ENCODE assay signal across 28 mouse cellular contexts in the genomic region with DNA sequence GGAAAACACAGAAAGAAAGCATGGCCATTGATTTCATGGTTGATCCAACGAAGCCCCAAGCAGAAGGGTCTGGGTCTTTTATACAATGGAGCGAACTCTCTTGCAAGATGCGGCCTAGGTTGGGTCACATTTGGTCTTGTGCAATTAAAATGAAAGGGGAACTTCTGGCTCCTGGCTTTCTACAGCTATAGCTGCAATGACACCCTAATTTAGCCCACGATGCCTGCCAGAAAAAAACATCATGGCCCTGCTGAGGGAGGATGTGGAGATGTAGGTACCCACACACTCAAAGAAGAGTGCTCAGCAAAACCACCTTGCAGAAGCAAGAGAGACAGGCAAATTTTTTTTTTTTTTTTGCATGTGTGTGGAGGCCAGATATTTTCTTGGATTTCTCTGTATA. TPM values are rescaled to one million over a fixed set of nuclear protein-coding genes. Genes with fewer than 3 reads are reported as not detected.
DNase-seq lines count a peak whose midpoint lies in the region; ATAC-seq and TF ChIP-seq lines count a peak whose summit lies in the region.
"Had no signal": no experiment of that assay in that cellular context is flagged by ENCODE, and none has a peak within 500 bp of the region (broad histone marks: within the 10 kb centered on the region; RNA-seq: fewer than 3 reads in every experiment).

No protein-coding gene starts in this region.

- no peak overlapping the region for H3K4me3 ChIP-seq in left cerebral cortex, adult 2 months
- no peak overlapping the region for H3K4me3 ChIP-seq in heart, adult 2 months
- H3K4me3 ChIP-seq: embryonic facial prominence, embryonic 10.5 days; forebrain, embryonic 15.5 days; hindbrain, embryonic 10.5 days; layer of hippocampus, adult 2 months; limb, embryonic 13.5 days; midbrain, embryonic 12.5 days; neural tube, embryonic 12.5 days had no signal

- peaks cover 2% of the 10 kb centered on the region; the same call in 1 of the 2 replicates for H3K36me3 ChIP-seq in heart, adult 2 months (ENCODE audit: control insufficient read depth, insufficient read depth, low read length)
- H3K36me3 ChIP-seq: embryonic facial prominence, embryonic 10.5 days; forebrain, embryonic 15.5 days; G1E; hindbrain, embryonic 10.5 days; limb, embryonic 13.5 days; midbrain, embryonic 12.5 days; neural tube, embryonic 12.5 days had no signal

- ATAC-seq in granulocyte monocyte progenitor cell, adult 5-6 weeks (replicated peaks; ENCODE audit: poor library complexity, severe bottlenecking), result peak; percentile 88
- ATAC-seq in neutrophil, adult 5-6 weeks (ENCODE audit: extremely low read depth, insufficient number of reproducible peaks, low FRiP score, poor library complexity, severe bottlenecking), result peak; percentile 67
- ATAC-seq: forebrain, embryonic 15.5 days; hindbrain, postnatal 0 days; Patski had no signal

- no peak for DNase-seq in left cerebral cortex, adult 2 months (ENCODE audit: extremely low spot score in 1 of 2, low spot score in 2 of 2)
- DNase-seq in left cerebral cortex, postnatal 14 days (ENCODE audit: low spot score in 2 of 2), result no peak
- peak; percentile 62 for DNase-seq in lung, postnatal 36 days
- DNase-seq in lung, postnatal 14 days, result no peak
- no peak for DNase-seq in heart, postnatal 25 days (ENCODE audit: low spot score)
- DNase-seq in heart, adult 2 months, result no peak
- DNase-seq: B cell, adult 2 months; gastrocnemius, postnatal 25 days; kidney, adult 9 months; kidney, postnatal 14 days; layer of hippocampus, postnatal 36 days; lung, adult 2 months had no signal

- H3K27me3 ChIP-seq in heart, adult 2 months (ENCODE audit: control insufficient read depth, insufficient read depth, low read length), result no peaks in the 10 kb centered on the region
- H3K27me3 ChIP-seq: limb, embryonic 13.5 days had no signal

- H3K79me2 ChIP-seq in heart, adult 2 months (replicated peaks; ENCODE audit: control insufficient read depth, insufficient read depth, low read length), result no peaks in the 10 kb centered on the region

- peaks cover 24% of the 10 kb centered on the region for H3K4me1 ChIP-seq in heart, adult 2 months (ENCODE audit: control insufficient read depth, insufficient read depth, low read length)
- H3K4me1 ChIP-seq: forebrain, embryonic 15.5 days; limb, embryonic 13.5 days; midbrain, embryonic 12.5 days; neural tube, embryonic 12.5 days had no signal

- 91% methylated on average over 4 of the region's 4 CpGs for WGBS in heart, adult 2 months

- TF ChIP-seq EP300 in heart, adult 2 months (IDR thresholded peaks at IDR 0.05; ENCODE audit: insufficient read depth, low read depth, low read length), result no peak

- peak overlapping the region; percentile 7; the same call in 1 of the 2 replicates for H3K27ac ChIP-seq in left cerebral cortex, adult 2 months
- no peak overlapping the region; the same call in 1 of the 2 replicates for H3K27ac ChIP-seq in heart, adult 2 months
- H3K27ac ChIP-seq: embryonic facial prominence, embryonic 10.5 days; forebrain, embryonic 15.5 days; hindbrain, embryonic 10.5 days; hindbrain, postnatal 0 days; layer of hippocampus, adult 2 months; limb, embryonic 13.5 days; midbrain, embryonic 12.5 days; neural tube, embryonic 12.5 days; stomach, postnatal 0 days had no signal

- no peak for TF ChIP-seq CTCF in left cerebral cortex, adult 2 months (IDR thresholded peaks at IDR 0.05)
- no peak for TF ChIP-seq CTCF in heart, adult 2 months (IDR thresholded peaks at IDR 0.05)

- no peak for TF ChIP-seq POLR2A in heart, adult 2 months (IDR thresholded peaks at IDR 0.05; ENCODE audit: insufficient read depth, low read depth, low read length)

- intact Hi-C loops in left cerebral cortex, adult 2 months (cut with DNase I), result no loop called here
- intact Hi-C loops in left cerebral cortex, postnatal 14 days (cut with DNase I), result no loop called here
- intact Hi-C loops in heart, postnatal 25 days (cut with DNase I), result no loop called here
- intact Hi-C loops in heart, adult 2 months (cut with DNase I), result loop anchor here (2.0 kb wide), 1 partner anchor 97 kb away; no protein-coding TSS in a partner anchor

- H3K9ac ChIP-seq in heart, adult 2 months (ENCODE audit: low read depth, low read length), result no peak overlapping the region
- H3K9ac ChIP-seq: forebrain, embryonic 15.5 days; limb, embryonic 13.5 days; midbrain, embryonic 12.5 days; neural tube, embryonic 12.5 days had no signal

RNA-seq across cellular contexts. Expression of a gene that starts 6.3 kb away (rescaled TPM):
- 1 to 10 TPM; 8.5 to 9.7 TPM for total RNA-seq in left cerebral cortex, adult 2 months (2021)
- 10 to 100 TPM; 14.3 to 15.8 TPM for total RNA-seq in left cerebral cortex, postnatal 14 days (2021)
- 8.1 and 14.5 TPM in 2 replicates for total RNA-seq in granulocyte monocyte progenitor cell, adult 5-6 weeks (2014; fragmentation: Nextera tagmentation)
- total RNA-seq in granulocyte monocyte progenitor cell, adult 5-6 weeks (2017), result 13.1 and 21.6 TPM in 2 replicates
- 69.2 and 73.0 TPM in 2 replicates for total RNA-seq in neutrophil, adult 5-6 weeks (2017)
- 10 to 100 TPM; 42.5 to 51.7 TPM for total RNA-seq in heart, postnatal 25 days (2021)
- total RNA-seq in heart, adult 2 months (2021), result 10 to 100 TPM; 30.7 to 36.7 TPM
- polyA plus RNA-seq in heart, adult 2 months (2012; rRNA removed), result 18.5 and 34.4 TPM in 2 replicates

RNA-seq across cellular contexts. Expression of a gene that starts 34.1 kb away (rescaled TPM):
- total RNA-seq in left cerebral cortex, adult 2 months (2021), result 1 to 10 TPM; 2.7 to 3.9 TPM
- 1 to 10 TPM; 3.8 to 6.8 TPM for total RNA-seq in left cerebral cortex, postnatal 14 days (2021)
- not detected in 2 replicates for total RNA-seq in granulocyte monocyte progenitor cell, adult 5-6 weeks (2014; fragmentation: Nextera tagmentation)
- total RNA-seq in granulocyte monocyte progenitor cell, adult 5-6 weeks (2017), result not detected in 2 replicates
- total RNA-seq in neutrophil, adult 5-6 weeks (2017), result not detected in 2 replicates
- not detected for total RNA-seq in heart, postnatal 25 days (2021)
- not detected for total RNA-seq in heart, adult 2 months (2021)
- 1.3 TPM in 1 of 2 replicates, not detected in the other for polyA plus RNA-seq in heart, adult 2 months (2012; rRNA removed)
- total RNA-seq: adrenal gland, adult 18-20 months; adrenal gland, postnatal 4 days; gastrocnemius, postnatal 25 days; heart, adult 8-10 months had no signal
- polyA plus RNA-seq: G1E had no signal
